Mouse (Mus musculus): ENCODE data around the gene Lrpap1. TPM values are rescaled to one million over a fixed set of nuclear protein-coding genes. Genes with fewer than 3 reads are reported as not detected.

Lrpap1 gene
- 100 to 1,000 TPM; 142 to 156 TPM for total RNA-seq (2021)
- long read RNA-seq, experiment 1, transcript Lrpap1-201 (8 exons, 2,981 nt): major isoform, 466 of 510 reads
- long read RNA-seq, experiment 1, partial matches to known transcripts: 11 of 510 reads
- long read RNA-seq, experiment 1, other reads (novel, unspliced or antisense): 32 of 510 reads
- long read RNA-seq, experiment 2, transcript Lrpap1-201 (8 exons, 2,981 nt): major isoform, 313 of 339 reads
- long read RNA-seq, experiment 2, partial matches to known transcripts: 8 of 339 reads
- long read RNA-seq, experiment 2, other reads (novel, unspliced or antisense): 18 of 339 reads

DNA sequence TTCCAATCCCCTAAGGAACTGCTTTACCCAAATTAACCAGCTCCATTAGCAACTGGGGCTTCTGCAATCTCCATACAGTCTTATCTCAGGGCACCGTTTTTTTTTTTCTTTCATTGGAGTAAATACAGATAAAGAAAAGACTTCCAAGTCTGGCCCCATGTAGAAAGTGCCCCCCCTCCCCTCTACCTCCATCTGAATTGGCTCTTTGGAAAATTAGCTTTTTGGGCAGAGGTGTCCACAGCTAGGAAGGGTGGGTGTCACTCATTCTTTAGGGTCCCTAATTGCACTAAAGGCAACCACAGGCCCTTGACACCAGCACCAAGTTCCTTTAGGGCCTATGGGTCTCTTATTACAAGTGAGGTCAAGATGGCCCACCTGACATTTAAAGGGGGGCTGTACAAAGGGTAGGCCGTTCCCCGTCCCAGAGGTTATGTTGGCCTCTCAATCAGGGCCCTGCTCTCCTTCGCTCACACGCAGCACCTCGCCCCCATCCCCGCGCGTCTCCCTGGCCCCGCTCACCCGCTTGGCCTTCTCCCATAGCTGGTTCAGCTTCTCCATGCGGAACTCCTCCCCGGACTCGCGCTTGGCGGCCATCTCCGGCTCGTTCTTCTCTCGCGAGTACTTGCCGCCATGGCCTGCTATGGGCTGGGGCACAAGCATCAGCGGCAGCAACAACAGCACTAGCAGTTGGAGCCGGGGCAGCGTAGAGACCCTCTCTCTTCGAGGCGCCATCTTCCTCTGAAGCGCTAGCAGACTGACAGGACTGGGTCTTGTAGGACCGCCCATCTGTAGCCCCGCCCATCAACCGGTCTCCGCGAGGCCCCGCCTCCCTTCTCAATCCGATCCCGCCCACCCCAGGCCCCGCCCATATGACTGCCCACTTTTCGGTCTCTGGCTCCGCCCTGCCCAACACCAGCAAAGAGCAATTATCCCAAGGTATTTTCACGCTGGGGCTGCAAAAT lies at the start of gene Lrpap1:
Gene Lrpap1 (minus strand): TSS at position 807 of the 962 bp plus-strand sequence.
- DNase-seq (ENCODE audit: low spot score in 2 of 2): peak; percentile 87 to 89

DNA sequence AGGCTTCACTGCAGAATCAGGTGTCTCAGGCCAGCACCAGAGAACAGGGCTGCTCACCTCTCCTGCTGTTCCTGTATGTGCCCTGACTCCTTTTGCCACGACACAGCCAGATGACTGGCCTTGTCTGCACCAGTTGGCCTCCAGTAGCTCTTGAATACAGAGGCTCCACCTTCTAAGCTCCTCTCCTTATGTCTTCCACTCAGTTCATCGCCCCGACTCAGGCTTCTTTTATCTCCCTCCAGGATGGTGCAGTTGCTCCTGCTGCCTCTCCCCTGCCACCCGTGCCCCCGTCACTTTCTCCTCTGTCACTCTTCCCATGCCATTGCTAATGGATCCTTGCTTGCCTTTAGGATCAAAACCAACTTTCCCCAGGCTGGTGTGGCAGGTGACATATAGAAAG lies 44.4 kb upstream of the Lrpap1 start:
- no peak for DNase-seq (ENCODE audit: low spot score in 2 of 2)

DNA sequence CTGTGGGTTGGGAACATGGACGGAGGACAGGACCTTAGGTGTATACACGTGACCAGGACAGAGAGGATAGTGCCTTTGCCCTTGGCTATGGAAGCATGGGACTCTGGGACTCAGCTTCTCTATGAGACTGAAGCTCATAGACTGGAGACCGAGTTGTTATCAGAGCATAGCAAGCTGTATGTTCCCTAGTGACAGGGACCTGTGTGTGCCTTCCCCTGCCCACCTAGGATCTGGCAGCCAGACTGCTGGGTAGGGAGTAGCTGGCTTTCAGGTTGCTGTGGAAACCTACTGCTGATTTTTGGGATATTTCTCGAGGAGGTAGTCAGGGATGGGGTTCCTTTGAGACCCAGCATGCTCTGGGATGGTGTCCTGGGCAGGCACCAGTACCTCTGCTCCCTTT lies 44.0 kb upstream of the Lrpap1 start:
- no peak for DNase-seq (ENCODE audit: low spot score in 2 of 2)

GRCm38 (mm10) chr5:35147963-35148767 lies 42.6 kb upstream of the Lrpap1 start:
- no peak for DNase-seq (ENCODE audit: low spot score in 2 of 2)

DNA sequence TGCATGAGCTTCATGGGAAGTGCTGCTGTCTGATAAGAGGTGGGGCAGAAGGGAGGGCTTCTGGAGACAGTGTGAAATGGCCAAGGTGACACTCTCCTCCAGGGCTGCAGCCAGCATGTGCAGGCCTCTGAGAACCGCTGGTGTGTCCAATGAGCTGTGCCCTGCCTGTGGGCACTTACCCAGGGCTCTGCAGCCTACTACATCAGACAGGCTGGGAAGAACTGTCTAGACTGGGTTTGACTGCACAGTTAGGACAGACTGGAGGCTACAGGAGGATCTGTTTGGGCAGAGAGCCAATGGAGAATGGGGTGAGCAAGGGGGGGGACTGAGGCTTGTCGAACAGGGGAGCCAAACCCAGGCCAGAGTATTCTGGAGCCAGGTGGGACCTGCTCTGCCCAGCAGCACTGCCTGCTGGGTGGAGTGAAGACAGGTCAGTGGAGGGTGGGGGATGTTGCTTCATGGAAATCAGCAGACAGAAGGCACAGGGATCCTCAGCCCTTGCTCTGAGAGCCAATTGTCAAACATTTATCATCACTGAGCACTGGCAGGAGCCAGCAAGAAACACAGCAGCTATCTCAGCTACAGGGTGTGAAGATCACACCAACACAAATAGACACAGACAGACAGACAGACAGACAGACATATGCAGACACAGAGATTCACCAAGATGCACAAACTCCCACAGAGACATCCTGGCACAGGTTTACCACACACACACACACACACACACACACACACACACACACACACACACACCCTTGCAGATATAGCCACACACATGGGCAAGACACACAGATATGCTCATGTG lies 41.8 kb upstream of the Lrpap1 start:
- DNase-seq (ENCODE audit: low spot score in 2 of 2): no peak

- DNase-seq (ENCODE audit: low spot score in 2 of 2): no peak
Measured at GRCm38 (mm10) chr5:35146747-35147146, 41.2 kb upstream of the Lrpap1 start.

- no peak for DNase-seq (ENCODE audit: low spot score in 2 of 2)
Measured at GRCm38 (mm10) chr5:35144716-35145115, 39.1 kb upstream of the Lrpap1 start.

DNA sequence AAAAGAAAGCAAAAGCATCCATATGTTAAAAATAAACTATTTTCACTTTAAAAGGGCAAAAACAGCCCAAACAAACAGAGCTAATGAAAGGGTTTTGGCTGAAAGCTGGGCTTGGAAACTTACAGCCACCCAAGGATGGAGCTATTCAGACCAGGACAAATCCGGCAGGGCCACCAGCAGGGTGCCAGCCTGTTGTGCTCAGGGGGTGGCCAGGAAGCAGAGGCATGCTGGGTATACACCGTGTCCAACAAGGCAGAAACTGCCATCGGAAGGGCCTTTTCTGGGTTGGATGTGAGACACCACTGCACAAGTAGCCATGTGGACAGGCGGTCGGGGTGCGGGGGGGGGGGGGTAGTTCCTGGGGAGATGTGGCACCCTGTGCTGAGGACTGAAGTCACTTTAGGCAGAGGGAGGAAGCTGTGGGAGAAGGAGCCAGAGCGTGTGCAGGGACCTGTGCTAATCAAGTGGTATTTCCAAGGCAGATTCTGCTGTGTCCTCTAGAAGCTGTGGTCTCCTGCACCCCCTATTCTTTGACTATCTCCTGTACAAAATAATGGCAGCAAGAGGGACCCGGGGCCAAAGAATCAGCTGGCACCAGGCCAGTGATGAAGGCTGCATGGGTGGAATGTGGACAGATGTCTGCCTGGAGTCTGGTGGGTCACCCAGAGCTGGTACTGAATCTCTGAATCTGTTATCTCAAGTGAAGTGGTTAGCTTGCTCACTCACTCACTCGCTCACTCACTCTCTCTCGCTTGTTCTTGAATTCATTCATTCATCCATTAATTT lies 38.1 kb upstream of the Lrpap1 start:
- DNase-seq (ENCODE audit: low spot score in 2 of 2): no peak

DNA sequence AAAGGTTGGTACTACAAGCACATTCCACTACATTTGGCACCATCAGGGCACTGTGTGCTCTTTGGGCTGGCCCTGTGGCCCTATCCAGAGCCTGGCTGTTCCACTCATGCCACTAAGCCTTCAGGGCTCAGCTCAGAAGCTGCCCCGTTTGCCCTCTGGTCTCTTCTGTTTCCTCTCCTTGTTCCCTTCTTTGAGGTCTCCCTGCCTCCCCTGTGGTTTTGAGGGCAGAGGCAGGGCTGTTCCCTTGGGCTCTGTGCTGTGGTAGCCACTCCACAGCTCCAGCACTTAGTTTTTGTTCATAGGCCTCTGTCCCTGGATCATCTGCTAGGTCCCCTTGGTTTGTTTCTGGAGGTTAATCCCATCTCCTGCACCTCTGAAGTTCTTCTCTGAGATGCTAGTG lies 37.3 kb upstream of the Lrpap1 start:
- no peak for DNase-seq (ENCODE audit: low spot score in 2 of 2)

- peak; percentile 61 to 75 for DNase-seq (ENCODE audit: low spot score in 2 of 2)
Measured at GRCm38 (mm10) chr5:35141316-35141715, 35.8 kb upstream of the Lrpap1 start.

GRCm38 (mm10) chr5:35138183-35138611 lies 32.6 kb upstream of the Lrpap1 start:
- DNase-seq (ENCODE audit: low spot score in 2 of 2): peak; percentile 62 to 80

DNA sequence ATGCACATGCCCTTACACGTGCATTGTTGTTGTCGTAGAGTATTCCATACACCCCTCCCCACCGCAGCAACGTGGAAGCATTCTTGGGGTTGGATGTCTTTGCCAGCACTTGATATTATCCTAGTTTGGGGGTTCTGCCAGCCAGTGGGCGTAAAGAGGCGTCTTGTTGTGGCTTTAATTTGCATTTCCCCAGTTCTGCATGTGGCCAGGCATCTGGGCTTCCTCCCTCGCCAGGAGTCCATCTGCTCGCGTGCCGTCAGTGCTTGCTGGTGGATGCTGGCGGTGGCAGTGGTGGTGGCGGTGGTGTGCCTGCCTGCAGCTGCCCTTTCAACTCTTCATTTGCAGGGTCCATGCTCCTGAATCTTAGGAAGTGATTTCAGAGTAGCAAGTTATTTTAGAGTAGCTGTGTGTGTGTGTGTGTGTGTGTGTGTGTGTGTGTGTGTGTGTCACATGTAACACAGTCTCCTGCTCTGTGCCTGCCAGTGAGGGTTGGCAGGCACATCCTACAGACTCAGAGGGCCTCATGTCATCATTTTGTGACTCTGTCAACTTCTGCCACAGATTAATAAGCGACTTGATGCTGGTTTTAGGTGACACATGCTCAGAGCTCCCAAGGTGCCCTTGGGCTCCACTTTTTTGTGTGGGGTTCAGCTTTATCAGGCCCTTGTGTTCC lies 32.1 kb upstream of the Lrpap1 start:
- peak; percentile 87 to 94 for DNase-seq (ENCODE audit: low spot score in 2 of 2)

GRCm38 (mm10) chr5:35135903-35136302 lies 30.3 kb upstream of the Lrpap1 start:
- no peak for DNase-seq (ENCODE audit: low spot score in 2 of 2)

DNA sequence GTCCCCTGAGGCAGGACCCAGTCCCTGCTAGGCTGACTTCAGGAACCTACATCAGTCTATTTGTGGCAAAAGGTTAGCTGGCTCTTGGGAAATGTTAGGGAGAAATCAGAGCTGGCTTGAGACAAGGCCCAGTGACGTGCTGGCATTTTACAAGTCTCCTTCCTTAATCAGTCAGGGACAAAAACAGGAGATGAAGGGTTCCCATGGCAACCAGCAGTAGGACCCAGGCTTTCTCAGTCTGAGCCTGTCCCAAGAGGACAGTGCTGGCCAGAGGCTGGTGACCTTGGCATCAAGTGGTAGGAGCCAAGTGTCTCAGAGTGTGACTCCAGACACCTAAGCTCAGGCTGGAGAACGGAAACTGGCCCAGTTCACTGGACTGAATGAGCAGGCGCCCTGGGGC lies 28.7 kb upstream of the Lrpap1 start:
- DNase-seq (ENCODE audit: low spot score in 2 of 2): no peak

- no peak for DNase-seq (ENCODE audit: low spot score in 2 of 2)
Measured at GRCm38 (mm10) chr5:35133468-35133867, 27.9 kb upstream of the Lrpap1 start.

DNA sequence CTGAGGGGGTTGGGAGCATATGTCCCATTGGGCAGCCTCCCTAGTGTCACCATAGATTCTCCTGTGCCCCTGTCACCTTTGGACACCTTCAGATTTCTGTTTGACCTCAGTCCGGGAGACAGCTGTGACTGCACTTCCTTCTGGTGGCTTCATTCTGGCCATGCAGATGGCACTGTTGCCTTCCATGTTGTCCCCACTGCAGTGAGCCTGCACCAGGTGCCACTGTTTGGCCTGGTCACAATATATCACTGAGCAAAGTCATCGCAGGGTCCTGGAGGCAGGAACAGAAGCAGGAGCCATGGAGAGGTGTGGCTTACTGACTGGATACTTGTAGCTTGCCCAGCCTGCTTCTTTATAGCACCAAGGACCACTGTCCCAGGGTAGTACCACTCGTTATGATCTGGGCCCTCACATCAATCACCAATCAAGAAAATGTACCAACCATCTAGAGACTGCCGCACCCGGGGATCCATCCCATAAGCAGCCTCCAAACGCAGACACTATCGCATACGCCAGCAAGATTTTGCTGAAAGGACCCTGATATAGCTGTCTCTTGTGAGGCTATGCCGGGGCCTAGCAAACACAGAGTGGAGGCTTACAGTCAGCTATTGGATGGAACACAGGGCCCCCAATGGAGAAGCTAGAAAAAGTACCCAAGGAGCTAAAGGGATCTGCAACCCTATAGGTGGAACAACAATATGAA lies 26.9 kb upstream of the Lrpap1 start:
- DNase-seq (ENCODE audit: low spot score in 2 of 2): no peak

DNA sequence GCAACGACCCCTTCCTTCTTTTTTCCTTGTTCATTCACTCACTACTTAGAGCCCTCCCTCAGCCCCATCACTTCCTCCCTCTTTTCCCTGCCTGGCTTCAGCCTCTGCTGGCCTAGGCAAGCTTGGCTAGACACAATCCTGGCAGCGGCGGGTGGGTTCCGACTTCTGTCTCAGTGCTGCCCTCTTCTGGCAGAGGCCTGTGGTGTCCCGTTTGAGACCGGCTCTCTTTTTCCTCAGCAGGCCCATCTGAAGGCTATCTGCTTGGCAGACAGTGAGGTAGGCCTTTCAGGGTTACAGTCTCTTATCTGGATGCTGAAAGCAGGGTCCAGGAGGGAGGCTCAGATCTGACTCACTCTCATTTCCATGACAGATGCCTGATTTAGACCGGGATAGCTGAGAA lies 26.2 kb upstream of the Lrpap1 start:
- peak; percentile 83 to 89 for DNase-seq (ENCODE audit: low spot score in 2 of 2)

DNA sequence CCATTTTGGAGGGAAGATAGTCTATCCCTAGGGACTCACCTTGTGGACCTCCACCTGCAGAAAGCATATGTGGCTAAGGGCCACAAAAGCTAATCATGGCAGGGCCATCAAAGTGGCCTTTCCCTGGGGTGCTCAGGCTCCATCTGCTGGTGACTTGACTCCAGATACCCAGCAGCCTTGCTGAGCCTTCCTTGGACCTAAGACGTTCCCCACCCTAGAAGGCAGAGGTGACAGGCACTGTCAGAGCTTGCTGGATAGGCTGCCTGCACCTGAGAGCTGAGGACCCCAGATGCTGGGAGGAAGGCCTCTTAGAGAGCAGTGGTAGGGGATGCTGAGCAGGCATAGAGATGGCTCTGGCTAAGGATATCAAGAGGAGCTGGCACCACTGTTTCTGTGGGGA lies 25.7 kb upstream of the Lrpap1 start:
- no peak for DNase-seq (ENCODE audit: low spot score in 2 of 2)

Data from left cerebral cortex, adult 18-20 months (tissue).